Mouse (Mus musculus) kidney, postnatal 0 days (tissue): ENCODE data around the gene Borcs6. TPM values are rescaled to one million over a fixed set of nuclear protein-coding genes. Genes with fewer than 3 reads are reported as not detected.

Experiments used
- ATAC-seq: fragments of 200-750 bp; cut with Nextera tagmentation; replicated peaks from 2 replicates; pipeline ENCODE4 v1.8.0; 2017; ENCODE audit warnings: low read depth, moderate number of reproducible peaks, moderate TSS enrichment, moderate library complexity; ENCODE audit not compliant: low FRiP score
- DNase-seq: peaks from one replicate; pipeline ENCODE4 v3.0.0-alpha.2; 2016; ENCODE audit warnings: low spot score
- H3K27ac ChIP-seq: fragments of 300-500 bp; sonication (generic); 2 replicates; pipeline ENCODE4 v1.5.1; 2014; ENCODE audit warnings: mild to moderate bottlenecking
- H3K27me3 ChIP-seq: fragments of 300-500 bp; sonication (generic); 2 replicates; pipeline ENCODE4 v1.6.1; 2014; ENCODE audit warnings: low read length, mixed read lengths; ENCODE audit not compliant: insufficient read depth
- H3K36me3 ChIP-seq: fragments of 300-500 bp; sonication (generic); 2 replicates; pipeline ENCODE4 v1.6.1; 2014; ENCODE audit warnings: low read length, mixed read lengths; ENCODE audit not compliant: insufficient read depth
- H3K4me1 ChIP-seq: fragments of 300-500 bp; sonication (generic); replicated peaks from 2 replicates; pipeline ENCODE4 v1.6.1; 2014; ENCODE audit warnings: antibody characterized with exemption, low read length, mixed read lengths; ENCODE audit not compliant: insufficient read depth
- H3K4me2 ChIP-seq: fragments of 300-500 bp; sonication (generic); 2 replicates; pipeline ENCODE4 v1.6.1; 2014; ENCODE audit warnings: mild to moderate bottlenecking, low read length, moderate library complexity, mixed read lengths
- H3K4me3 ChIP-seq: fragments of 300-500 bp; sonication (generic); replicated peaks from 2 replicates; pipeline ENCODE4 v1.5.1; 2014; ENCODE audit warnings: low read depth, low read length
- H3K9ac ChIP-seq: fragments of 300-500 bp; sonication (generic); 2 replicates; pipeline ENCODE4 v1.6.1; 2014; ENCODE audit warnings: low read depth, low read length
- H3K9me3 ChIP-seq: fragments of 300-500 bp; sonication (generic); replicated peaks from 2 replicates; pipeline ENCODE4 v1.6.1; 2016; ENCODE audit warnings: low read length, inconsistent platforms, mixed read lengths
- CTCF ChIP-seq: IDR thresholded peaks from 2 replicates; pipeline ENCODE4 v1.5.1; 2016; ENCODE audit warnings: antibody characterized with exemption, low read depth, mild to moderate bottlenecking, moderate library complexity
- WGBS: fragments of 180-500 bp; shearing (Covaris S2); extraction: QIAGEN DNeasy Blood & Tissue Kit; methylation state at CpG from one replicate; pipeline ENCODE4 v1.1.7; 2014; 5-methylcytosine and 5-hydroxymethylcytosine counted together
- polyA plus RNA-seq: library from polyadenylated mRNA; unstranded; fragments of >200 nt; fragmentation: Nextera tagmentation; extraction: Ambion mirVana; gene quantifications from 2 replicates; pipeline ENCODE4 v1.2.1, GENCODE M21; 2015

The Borcs6 gene
- polyA plus RNA-seq, 1 experiment from 2014 or later: 13.3 TPM

GRCm38 (mm10) chr11:69053848-69054247, 5.7 kb upstream of the Borcs6 start:
- Histone ChIP-seq H3K27ac (no peak overlapping the region), H3K4me1 (peaks cover 8% of the 10 kb centered on the region), H3K9ac (no peak overlapping the region), H3K4me3 (no peak overlapping the region), H3K4me2 (no peak overlapping the region), H3K9me3 (no peaks in the 10 kb centered on the region), H3K27me3 (no peaks in the 10 kb centered on the region), H3K36me3 (0 out of 2 replicates have a peak, but pooled peaks cover 14% of the 10 kb centered on the region)
- ATAC-seq: no peak
- no peak for TF ChIP-seq CTCF
- 69% methylated on average over 3 of the region's 3 CpGs for WGBS
- DNase-seq: no peak

GRCm38 (mm10) chr11:69058265-69058664, 1.3 kb upstream of the Borcs6 start:
- peak overlapping the region; percentile 82 for H3K4me3 ChIP-seq
- no peaks in the 10 kb centered on the region for H3K36me3 ChIP-seq
- peak overlapping the region; percentile 89 for H3K27ac ChIP-seq
- H3K4me2 ChIP-seq: peak overlapping the region; percentile 62
- H3K9me3 ChIP-seq: no peaks in the 10 kb centered on the region
- no peaks in the 10 kb centered on the region for H3K27me3 ChIP-seq
- H3K9ac ChIP-seq: peak overlapping the region; percentile 94; the same call in 1 of the 2 replicates
- 76% methylated on average over 2 of the region's 2 CpGs for WGBS
- TF ChIP-seq CTCF: no peak
- no peak for DNase-seq
- peaks cover 20% of the 10 kb centered on the region for H3K4me1 ChIP-seq
- no peak for ATAC-seq

- no peak for TF ChIP-seq CTCF
- Histone ChIP-seq H3K27ac (peak overlapping the region; percentile 89), H3K9me3 (no peaks in the 10 kb centered on the region), H3K4me1 (peaks cover 20% of the 10 kb centered on the region), H3K4me3 (peak overlapping the region; percentile 82), H3K36me3 (no peaks in the 10 kb centered on the region), H3K9ac (peak overlapping the region; percentile 94), H3K4me2 (peak overlapping the region; percentile 62), H3K27me3 (no peaks in the 10 kb centered on the region)
- ATAC-seq: peak; percentile 16; the same call in 1 of the 2 replicates
- WGBS: under 1% methylated on average over 19 of the region's 19 CpGs
- no peak for DNase-seq
These were observed 674 bp upstream of the Borcs6 start for GRCm38 (mm10) chr11:69058729-69059356.

DNA sequence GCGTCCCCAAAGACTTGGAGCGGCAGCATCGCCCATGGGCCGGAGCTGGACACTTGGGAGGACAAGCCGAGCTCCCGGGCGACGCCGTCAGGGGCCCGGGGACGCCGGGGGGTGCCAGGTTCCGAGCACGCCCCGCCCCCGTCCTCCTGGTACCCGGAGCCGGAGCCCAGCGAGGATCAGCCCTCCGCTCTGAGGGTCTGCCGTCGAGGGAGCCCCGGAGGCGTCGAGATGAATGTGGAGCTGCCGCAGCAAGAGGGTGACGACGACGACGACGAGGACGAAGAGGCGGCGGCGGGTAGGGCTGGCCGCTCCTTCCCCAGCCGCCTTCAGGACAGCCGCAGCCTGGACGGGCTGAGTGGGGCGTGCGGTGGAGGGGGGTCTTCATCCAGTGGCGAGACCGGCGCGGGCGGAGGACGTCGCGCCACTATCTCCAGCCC, 476 bp downstream of the Borcs6 start:
- under 1% methylated on average over 44 of the region's 49 CpGs for WGBS
- Histone ChIP-seq H3K4me2 (peak overlapping the region; percentile 96), H3K9ac (peak overlapping the region; percentile 94), H3K9me3 (no peaks in the 10 kb centered on the region), H3K36me3 (no peaks in the 10 kb centered on the region), H3K4me3 (peak overlapping the region; percentile 82), H3K27me3 (no peaks in the 10 kb centered on the region), H3K27ac (peak overlapping the region; percentile 96), H3K4me1 (peaks cover 25% of the 10 kb centered on the region)
- DNase-seq (no peak), ATAC-seq (peak; percentile 11)
- TF ChIP-seq CTCF: no peak

GRCm38 (mm10) chr11:69060448-69061254, 1.1 kb downstream of the Borcs6 start:
- H3K9me3 ChIP-seq: no peaks in the 10 kb centered on the region
- WGBS: 1% methylated on average over 40 of the region's 40 CpGs
- H3K36me3 ChIP-seq: no peaks in the 10 kb centered on the region
- H3K4me2 ChIP-seq: peak overlapping the region; percentile 96
- no peak; the same call in 1 of the 2 replicates for ATAC-seq
- peak overlapping the region; percentile 96 for H3K27ac ChIP-seq
- TF ChIP-seq CTCF: no peak
- peak overlapping the region; percentile 94 for H3K9ac ChIP-seq
- DNase-seq: no peak
- no peaks in the 10 kb centered on the region for H3K27me3 ChIP-seq
- H3K4me1 ChIP-seq: peaks cover 25% of the 10 kb centered on the region
- H3K4me3 ChIP-seq: peak overlapping the region; percentile 82

DNA sequence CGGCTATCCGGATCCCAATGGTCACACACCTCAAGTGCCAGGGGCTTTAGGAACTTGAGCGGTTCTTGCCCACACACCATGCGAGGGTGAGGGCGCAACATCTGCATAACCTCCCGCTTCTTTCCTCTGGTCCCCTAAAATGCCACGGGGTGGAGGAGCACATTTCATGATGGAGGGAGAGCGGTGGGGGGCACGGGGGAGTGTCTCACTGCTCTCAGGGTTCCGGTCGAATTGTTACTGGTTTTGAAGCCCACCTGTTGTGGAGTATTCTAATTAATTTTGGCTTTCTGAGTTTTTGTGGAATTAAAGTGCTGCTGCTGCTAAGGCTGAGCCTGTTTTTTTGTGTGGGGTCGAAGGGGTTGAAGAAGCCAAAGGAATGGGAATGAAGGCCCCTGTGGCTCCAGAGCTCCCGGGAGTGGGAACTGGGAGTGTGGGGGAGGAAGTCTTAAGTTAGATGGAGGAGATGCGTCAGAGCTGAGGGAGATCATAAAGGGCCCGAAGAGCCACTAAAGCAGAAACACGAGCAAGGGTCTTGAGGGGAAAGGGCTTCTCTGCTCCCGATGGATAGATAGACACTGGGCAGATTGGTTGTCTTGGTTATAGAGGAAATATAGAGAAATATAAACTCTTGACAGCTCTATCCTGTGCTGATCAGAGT, 1.9 kb downstream of the Borcs6 start:
- Histone ChIP-seq H3K4me1 (peaks cover 30% of the 10 kb centered on the region), H3K4me2 (peak overlapping the region; percentile 96), H3K9ac (peak overlapping the region; percentile 94; the same call in 1 of the 2 replicates), H3K4me3 (peak overlapping the region; percentile 82), H3K9me3 (no peaks in the 10 kb centered on the region), H3K36me3 (no peaks in the 10 kb centered on the region), H3K27me3 (no peaks in the 10 kb centered on the region), H3K27ac (peak overlapping the region; percentile 96)
- TF ChIP-seq CTCF: no peak
- ATAC-seq (no peak), DNase-seq (no peak)
- 13% methylated on average over 17 of the region's 17 CpGs for WGBS
